Mouse (Mus musculus) stomach, postnatal 0 days (tissue): ENCODE results near the gene Ripor2. TPM values are rescaled to one million over a fixed set of nuclear protein-coding genes. Genes with fewer than 3 reads are reported as not detected.

Experiments used
- ATAC-seq: fragments of 200-750 bp; cut with Nextera tagmentation; 2 replicates; pipeline ENCODE4 v1.8.0; 2017; ENCODE audit not compliant: low FRiP score, low TSS enrichment
- DNase-seq: peaks from one replicate; pipeline ENCODE4 v3.0.0-alpha.2; 2016; ENCODE audit warnings: low spot score
- H3K27ac ChIP-seq: fragments of 300-500 bp; sonication (generic); replicated peaks from 2 replicates; pipeline ENCODE4 v1.5.1; 2014; ENCODE audit warnings: mild to moderate bottlenecking, control low read depth
- H3K27me3 ChIP-seq: fragments of 300-500 bp; sonication (generic); 2 replicates; pipeline ENCODE4 v1.6.1; 2014; ENCODE audit warnings: low read length; ENCODE audit not compliant: control insufficient read depth, insufficient read depth
- H3K36me3 ChIP-seq: fragments of 300-500 bp; sonication (generic); 2 replicates; pipeline ENCODE4 v1.6.1; 2014; ENCODE audit warnings: low read length, mixed read lengths; ENCODE audit not compliant: control insufficient read depth, insufficient read depth
- H3K4me1 ChIP-seq: fragments of 300-500 bp; sonication (generic); replicated peaks from 2 replicates; pipeline ENCODE4 v1.6.1; 2014; ENCODE audit warnings: antibody characterized with exemption; ENCODE audit not compliant: control insufficient read depth, insufficient read depth
- H3K4me2 ChIP-seq: fragments of 300-500 bp; sonication (generic); replicated peaks from 2 replicates; pipeline ENCODE4 v1.6.1; 2014; ENCODE audit warnings: low read depth, mild to moderate bottlenecking, control low read depth, moderate library complexity
- H3K4me3 ChIP-seq: fragments of 300-500 bp; sonication (generic); 2 replicates; pipeline ENCODE4 v1.5.1; 2014; ENCODE audit warnings: low read depth, low read length, control low read depth
- H3K9ac ChIP-seq: fragments of 300-500 bp; sonication (generic); 2 replicates; pipeline ENCODE4 v1.6.1; 2014; ENCODE audit warnings: mild to moderate bottlenecking, low read length, control low read depth, mixed read lengths
- H3K9me3 ChIP-seq: fragments of 300-500 bp; sonication (generic); 2 replicates; pipeline ENCODE4 v1.6.1; 2016; ENCODE audit warnings: low read length; ENCODE audit not compliant: control insufficient read depth
- CTCF ChIP-seq: IDR thresholded peaks from 2 replicates; pipeline ENCODE4 v1.5.1; 2016; ENCODE audit warnings: antibody characterized with exemption, low read depth, mild to moderate bottlenecking, moderate library complexity
- EP300 ChIP-seq: optimal IDR thresholded peaks from 2 replicates; pipeline ENCODE3; 2016; ENCODE audit warnings: antibody characterized with exemption
- WGBS: fragments of 180-500 bp; shearing (Covaris S2); extraction: QIAGEN DNeasy Blood & Tissue Kit; methylation state at CpG from one replicate; pipeline ENCODE4 v1.1.7; 2014; 5-methylcytosine and 5-hydroxymethylcytosine counted together
- polyA plus RNA-seq: library from polyadenylated mRNA; unstranded; fragments of >200 nt; fragmentation: Nextera tagmentation; extraction: Ambion mirVana; gene quantifications from 2 replicates; pipeline ENCODE4 v1.2.1, GENCODE M21; 2015

The Ripor2 gene
- polyA plus RNA-seq, 1 experiment from 2014 or later, result 1.6 TPM

DNA sequence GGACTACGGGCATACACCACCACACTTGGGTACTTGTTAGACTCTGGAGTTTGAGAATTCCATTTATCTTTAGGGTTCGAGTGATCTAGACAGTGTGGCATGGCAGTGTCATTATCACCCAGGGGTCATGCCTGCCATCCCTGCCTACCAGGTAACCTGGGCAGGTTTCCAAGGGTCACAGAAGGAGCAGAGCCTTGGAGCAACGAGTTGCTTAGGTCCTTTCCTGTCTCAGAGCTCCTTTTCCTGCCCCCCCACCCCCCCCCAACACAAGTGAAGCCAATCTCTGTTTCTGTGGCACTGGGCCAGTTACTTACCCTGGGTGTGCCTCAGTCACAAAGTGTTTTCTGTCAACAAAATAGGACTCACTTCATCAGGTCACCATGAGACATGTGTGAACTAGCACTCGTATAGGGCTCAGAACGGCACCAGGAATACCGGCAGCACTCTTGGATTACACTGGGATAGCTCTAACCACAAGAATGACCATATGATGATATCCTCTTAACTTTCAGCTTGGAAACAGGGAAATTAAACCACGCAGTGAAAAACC, 130.7 kb downstream of the Ripor2 start:
- WGBS, result 55% methylated on average over 7 of the region's 7 CpGs
- Histone ChIP-seq H3K9me3 (no peaks in the 10 kb centered on the region), H3K9ac (no peak overlapping the region), H3K4me1 (no peaks in the 10 kb centered on the region), H3K27me3 (no peaks in the 10 kb centered on the region), H3K36me3 (no peaks in the 10 kb centered on the region), H3K4me3 (no peak overlapping the region), H3K27ac (no peak overlapping the region; the same call in 1 of the 2 replicates), H3K4me2 (no peak overlapping the region)
- no peak for ATAC-seq
- peak; percentile 23 for DNase-seq
- no peak for TF ChIP-seq CTCF

DNA sequence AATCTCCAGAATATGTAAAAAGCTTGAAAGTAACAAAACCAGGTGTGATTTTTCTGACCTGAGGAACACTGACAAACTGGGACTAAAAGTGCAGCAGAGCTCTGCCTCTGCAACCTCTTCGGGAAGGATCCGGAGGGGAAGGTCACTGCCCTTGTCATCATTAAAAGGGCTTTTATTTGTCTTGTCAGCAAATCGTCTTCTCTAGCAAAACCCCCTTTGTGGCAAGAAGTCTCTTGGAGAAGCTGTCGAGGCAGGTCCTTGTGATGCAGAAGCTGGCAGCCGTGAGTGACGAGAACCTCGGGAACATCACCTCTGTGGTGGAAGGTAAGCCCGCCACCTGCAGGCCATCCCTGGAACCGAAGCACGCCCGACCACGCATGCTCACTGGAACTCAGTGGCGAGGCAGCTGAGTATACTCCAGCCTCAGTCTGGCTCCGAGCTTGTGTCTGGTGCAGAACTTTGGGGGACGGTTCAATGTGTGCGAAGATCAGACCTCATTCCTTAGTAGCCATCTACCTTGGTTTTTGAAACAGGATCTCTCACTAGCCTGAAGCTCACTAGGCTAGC, 131.5 kb downstream of the Ripor2 start:
- DNase-seq, result peak; percentile 91
- Histone ChIP-seq H3K36me3 (no peaks in the 10 kb centered on the region), H3K27ac (no peak overlapping the region), H3K4me3 (no peak overlapping the region), H3K4me2 (peak overlapping the region; percentile 28), H3K27me3 (no peaks in the 10 kb centered on the region), H3K9me3 (no peaks in the 10 kb centered on the region), H3K9ac (no peak overlapping the region), H3K4me1 (no peaks in the 10 kb centered on the region)
- TF ChIP-seq CTCF (peak; percentile 95), EP300 (no peak)
- ATAC-seq, result peak; percentile 83
- 5% methylated on average over 16 of the region's 16 CpGs for WGBS

DNA sequence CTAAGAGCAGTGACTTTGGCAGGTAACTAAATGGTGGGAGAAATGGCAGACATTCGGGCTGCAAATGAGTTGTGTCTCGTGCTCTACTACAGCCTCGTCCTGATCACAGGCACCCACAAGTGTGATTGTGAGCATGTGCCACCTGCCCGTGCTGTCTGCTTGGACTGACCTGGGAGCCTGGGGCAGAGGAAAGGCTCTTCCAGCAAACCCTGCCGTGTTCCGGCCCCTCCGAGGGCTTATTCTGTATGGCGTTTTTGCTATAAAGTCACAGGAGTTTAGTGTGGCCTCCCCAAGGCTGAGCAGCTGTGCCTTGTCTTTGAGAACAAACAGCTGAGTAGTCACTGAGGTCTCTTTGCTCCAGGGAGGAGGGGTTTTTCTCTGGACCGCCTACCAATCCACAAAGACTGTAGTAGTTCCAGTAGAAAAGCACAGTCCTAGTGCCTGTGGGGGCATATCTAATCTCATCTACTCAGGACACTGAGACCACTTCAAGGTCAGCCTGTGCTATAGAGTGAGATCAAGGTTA, 132.4 kb downstream of the Ripor2 start:
- ATAC-seq (no peak), DNase-seq (no peak)
- WGBS, result 51% methylated on average over 9 of the region's 9 CpGs
- TF ChIP-seq CTCF, result no peak
- TF ChIP-seq EP300, result no peak
- H3K9me3 ChIP-seq, result no peaks in the 10 kb centered on the region
- no peak overlapping the region for H3K27ac ChIP-seq
- H3K4me1 ChIP-seq, result no peaks in the 10 kb centered on the region
- no peaks in the 10 kb centered on the region for H3K36me3 ChIP-seq
- H3K4me3 ChIP-seq, result no peak overlapping the region
- H3K27me3 ChIP-seq, result no peaks in the 10 kb centered on the region
- H3K9ac ChIP-seq, result no peak overlapping the region
- no peak overlapping the region for H3K4me2 ChIP-seq

DNA sequence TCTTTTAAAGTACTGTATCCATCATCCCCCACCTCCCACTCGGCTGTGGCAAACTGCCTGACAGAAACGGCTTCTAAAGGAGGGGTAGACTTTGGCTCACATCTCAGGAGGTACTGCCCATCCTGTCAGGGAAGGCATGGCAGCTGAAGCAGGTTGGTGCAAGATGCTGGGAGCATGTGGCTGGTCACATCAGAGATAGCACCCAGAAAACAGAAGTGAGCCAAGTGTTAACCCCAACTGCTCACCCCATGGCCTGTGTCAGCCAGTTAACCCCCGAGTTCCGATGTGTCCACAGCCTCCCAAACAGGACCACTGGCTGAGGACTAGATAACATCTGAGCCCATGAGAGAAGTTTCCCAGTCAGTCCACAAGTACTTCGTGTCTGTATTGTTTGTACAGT, 133.6 kb downstream of the Ripor2 start:
- no peak for DNase-seq
- Histone ChIP-seq H3K4me2 (no peak overlapping the region), H3K27ac (no peak overlapping the region), H3K9me3 (no peaks in the 10 kb centered on the region), H3K9ac (no peak overlapping the region), H3K4me1 (no peaks in the 10 kb centered on the region), H3K4me3 (no peak overlapping the region), H3K36me3 (no peaks in the 10 kb centered on the region), H3K27me3 (no peaks in the 10 kb centered on the region)
- TF ChIP-seq EP300, result no peak
- TF ChIP-seq CTCF, result no peak
- ATAC-seq, result no peak
- 64% methylated on average over 5 of the region's 5 CpGs for WGBS

DNA sequence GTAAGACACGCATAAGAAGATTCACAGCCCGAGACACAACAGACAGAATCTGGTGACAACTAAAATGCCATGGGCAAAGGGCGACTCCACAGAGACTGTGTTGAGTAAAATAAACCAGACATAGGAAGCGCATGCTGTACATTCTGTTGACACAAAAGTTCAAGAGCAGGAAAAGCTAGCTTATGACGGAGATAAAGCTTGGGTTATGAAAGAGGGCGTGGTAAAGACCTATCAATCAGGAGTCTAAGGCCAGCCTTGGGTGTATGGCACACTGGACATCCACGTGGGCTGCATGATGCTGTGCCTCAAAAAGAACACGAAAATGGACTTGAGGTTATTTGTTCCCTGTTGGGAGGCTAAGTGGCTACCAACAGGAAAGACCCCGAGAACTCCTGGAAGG, 134.5 kb downstream of the Ripor2 start:
- Histone ChIP-seq H3K4me3 (no peak overlapping the region), H3K9ac (no peak overlapping the region), H3K36me3 (no peaks in the 10 kb centered on the region), H3K27ac (no peak overlapping the region), H3K27me3 (no peaks in the 10 kb centered on the region), H3K9me3 (no peaks in the 10 kb centered on the region), H3K4me2 (no peak overlapping the region), H3K4me1 (no peaks in the 10 kb centered on the region)
- no peak for DNase-seq
- WGBS, result 56% methylated on average over 9 of the region's 9 CpGs
- TF ChIP-seq EP300 (no peak), CTCF (no peak)
- no peak for ATAC-seq

DNA sequence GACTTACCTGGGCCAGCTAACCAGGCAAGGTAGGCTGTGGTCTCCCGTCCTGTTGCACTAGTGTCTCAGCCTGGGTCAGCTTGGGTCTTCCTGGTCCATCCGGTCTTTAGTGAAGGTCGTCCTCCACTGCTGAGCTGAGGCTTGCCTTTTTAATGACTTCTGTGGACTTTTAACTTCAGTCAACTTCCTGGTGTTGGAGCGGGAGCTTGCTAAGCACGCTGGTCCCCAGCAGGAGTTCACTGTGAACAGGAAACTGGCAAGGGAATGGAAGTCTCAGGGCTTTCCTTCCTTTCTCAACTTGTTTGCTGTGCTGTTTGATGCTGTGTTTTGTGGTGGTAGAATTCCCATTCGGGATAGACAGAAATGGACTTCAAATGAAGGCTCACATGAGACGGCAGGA, 135.7 kb downstream of the Ripor2 start:
- H3K36me3 ChIP-seq, result no peaks in the 10 kb centered on the region
- no peaks in the 10 kb centered on the region for H3K4me1 ChIP-seq
- H3K4me2 ChIP-seq, result no peak overlapping the region
- no peaks in the 10 kb centered on the region for H3K27me3 ChIP-seq
- WGBS, result 64% methylated on average over 7 of the region's 7 CpGs
- no peak overlapping the region for H3K4me3 ChIP-seq
- no peak for ATAC-seq
- H3K9me3 ChIP-seq, result no peaks in the 10 kb centered on the region
- no peak overlapping the region for H3K27ac ChIP-seq
- no peak overlapping the region for H3K9ac ChIP-seq
- TF ChIP-seq EP300 (no peak), CTCF (no peak)
- no peak for DNase-seq
